Mouse (Mus musculus) CH12.LX (cell line): Measurements from ENCODE around the gene Olfr676. TPM values are rescaled to one million over a fixed set of nuclear protein-coding genes. Genes with fewer than 3 reads are reported as not detected.
"Not testable (repeated sequence)": the region's sequence is repeated elsewhere in the genome, so short reads cannot be mapped to it uniquely, and the experiment has no call there.

Experiments
- DNase-seq: peaks from one replicate; pipeline ENCODE4 v3.0.0-alpha.2; 2013; ENCODE audit errors: extremely low read depth
- H3K27ac ChIP-seq: 2 replicates; pipeline ENCODE4 v1.5.1; 2012; ENCODE audit warnings: low read depth, mild to moderate bottlenecking, control low read depth, moderate library complexity; ENCODE audit not compliant: insufficient read depth
- H3K27me3 ChIP-seq: replicated peaks from 2 replicates; pipeline ENCODE3; 2012; ENCODE audit warnings: inconsistent platforms
- H3K36me3 ChIP-seq, 2 experiments: replicated peaks in 1 of 2; 2 replicates each; pipeline versions ENCODE3 to v1.6.1; 2012; ENCODE audit warnings: inconsistent platforms in 1 of 2, low read length in 1 of 2, mild to moderate bottlenecking in 1 of 2, mixed read lengths in 1 of 2, moderate library complexity in 1 of 2; ENCODE audit not compliant: control insufficient read depth in 1 of 2, insufficient read depth in 1 of 2
- H3K4me1 ChIP-seq, 2 experiments: 2 replicates each; pipeline ENCODE4 v1.6.1; 2012; ENCODE audit warnings: inconsistent platforms in 1 of 2, moderate library complexity in 1 of 2; ENCODE audit not compliant: insufficient read depth in 2 of 2, control insufficient read depth in 1 of 2
- H3K4me2 ChIP-seq: 2 replicates; pipeline ENCODE4 v1.6.1; 2012; ENCODE audit warnings: low read depth, mild to moderate bottlenecking, control low read depth; ENCODE audit not compliant: poor library complexity, insufficient read depth, severe bottlenecking
- H3K4me3 ChIP-seq, 3 experiments: fragments of 150-350 bp in 1 of 3; sonication (generic) in 1 of 3; replicated peaks in 1 of 3; 2 replicates each; pipeline versions ENCODE3 to v1.5.1; 2011 to 2012; ENCODE audit warnings: low read depth in 2 of 3, low read length in 2 of 3, mild to moderate bottlenecking in 2 of 3, moderate library complexity in 2 of 3, control low read depth in 1 of 3, improper control_type of control experiment in 1 of 3, inconsistent platforms in 1 of 3, mixed read lengths in 1 of 3; ENCODE audit not compliant: poor library complexity in 1 of 3
- H3K79me2 ChIP-seq: replicated peaks from 2 replicates; pipeline ENCODE4 v1.6.1; 2012; ENCODE audit warnings: mild to moderate bottlenecking, moderate library complexity; ENCODE audit not compliant: control insufficient read depth, poor library complexity, insufficient read depth, severe bottlenecking; ENCODE audit errors: extremely low read depth
- H3K9ac ChIP-seq: 2 replicates; pipeline ENCODE4 v1.6.1; 2012; ENCODE audit warnings: low read depth, mild to moderate bottlenecking, control low read depth, moderate library complexity; ENCODE audit not compliant: insufficient read depth
- H3K9me3 ChIP-seq: replicated peaks from 2 replicates; pipeline ENCODE3; 2012; ENCODE audit warnings: low read length, inconsistent platforms, mixed read lengths
- CTCF ChIP-seq, 2 experiments: IDR thresholded peaks in 1 of 2; conservative IDR thresholded peaks in 1 of 2; 2 replicates each; pipeline ENCODE4 v1.5.1; 2011 to 2012; ENCODE audit warnings: low read depth in 2 of 2, low read length in 2 of 2, improper control_type of control experiment in 1 of 2, inconsistent platforms in 1 of 2, mild to moderate bottlenecking in 1 of 2, moderate library complexity in 1 of 2
- E2F4 ChIP-seq: IDR thresholded peaks from 2 replicates; pipeline ENCODE4 v1.6.1; 2011; ENCODE audit warnings: low read depth, low read length, improper control_type of control experiment; ENCODE audit not compliant: insufficient replicate concordance
- ELF1 ChIP-seq: IDR thresholded peaks from 2 replicates; pipeline ENCODE4 v1.6.1; 2014; ENCODE audit warnings: low read depth, mild to moderate bottlenecking, inconsistent platforms, low read length, improper control_type of control experiment
- GABPA ChIP-seq: IDR thresholded peaks from 2 replicates; pipeline ENCODE4 v1.6.1; 2012; ENCODE audit warnings: low read depth, low read length, improper control_type of control experiment, inconsistent platforms; ENCODE audit not compliant: insufficient replicate concordance
- HCFC1 ChIP-seq: IDR thresholded peaks from 2 replicates; pipeline ENCODE4 v1.6.1; 2012; ENCODE audit warnings: low read depth, mild to moderate bottlenecking, inconsistent platforms, low read length, improper control_type of control experiment
- JUN ChIP-seq: IDR thresholded peaks from 2 replicates; pipeline ENCODE4 v1.6.1; 2011; ENCODE audit warnings: low read depth, mild to moderate bottlenecking, low read length, improper control_type of control experiment, moderate library complexity; ENCODE audit not compliant: insufficient read depth
- MAFK ChIP-seq: IDR thresholded peaks from 2 replicates; pipeline ENCODE4 v1.6.1; 2011; ENCODE audit warnings: low read length, improper control_type of control experiment; ENCODE audit not compliant: insufficient replicate concordance
- MAZ ChIP-seq: IDR thresholded peaks from 2 replicates; pipeline ENCODE4 v1.6.1; 2012; ENCODE audit warnings: low read depth, mild to moderate bottlenecking, inconsistent platforms, low read length, improper control_type of control experiment, moderate library complexity
- NRF1 ChIP-seq: IDR thresholded peaks from 2 replicates; pipeline ENCODE4 v1.6.1; 2014; ENCODE audit warnings: low read depth, mild to moderate bottlenecking, inconsistent platforms, low read length, improper control_type of control experiment, moderate library complexity
- RAD21 ChIP-seq: IDR thresholded peaks from 2 replicates; pipeline ENCODE4 v1.6.1; 2011; ENCODE audit warnings: low read depth, mild to moderate bottlenecking, low read length, improper control_type of control experiment, moderate library complexity
- SMC3 ChIP-seq: IDR thresholded peaks from 2 replicates; pipeline ENCODE4 v1.6.1; 2011; ENCODE audit warnings: low read depth, low read length, improper control_type of control experiment
- TBP ChIP-seq: conservative IDR thresholded peaks from 2 replicates; pipeline ENCODE4 v1.6.1; 2011; ENCODE audit warnings: low read depth, low read length, improper control_type of control experiment
- USF2 ChIP-seq: conservative IDR thresholded peaks from 2 replicates; pipeline ENCODE4 v1.6.1; 2011; ENCODE audit warnings: low read depth, low read length, improper control_type of control experiment
- ZNF384 ChIP-seq: IDR thresholded peaks from 2 replicates; pipeline ENCODE4 v1.6.1; 2012; ENCODE audit warnings: low read depth, low read length, improper control_type of control experiment, inconsistent platforms
- dilution Hi-C: fragments of 300-500 bp; cut with MboI; formaldehyde crosslinking; loops from 2 replicates; pipeline ENCODE4 v1.14.3; 2020; ENCODE audit warnings: low sequenced_read_pairs; ENCODE audit not compliant: extremely low pct_unique_long_range_greater_than_20kb, extremely low pct_ligation_motif_present
- in situ Hi-C: fragments of 300-500 bp; cut with MboI; formaldehyde crosslinking; loops from 3 replicates; pipeline ENCODE4 v1.14.3; 2019; ENCODE audit warnings: low sequenced_read_pairs, low pct_ligation_motif_present, low pct_unique_long_range_greater_than_20kb, mixed read lengths
- polyA plus RNA-seq: library from polyadenylated mRNA; unstranded; fragments of >175 nt; gene quantifications from 2 replicates; pipeline ENCODE4 v1.2.1, GENCODE M21; 2012; ENCODE audit warnings: low read depth; ENCODE audit not compliant: insufficient read length
- total RNA-seq, 2 experiments: library from RNA; depleted of rRNA; stranded (reverse); fragments of 300-350 nt in 1 of 2; fragments of >200 nt in 1 of 2; gene quantifications; 2 replicates each; pipeline ENCODE4 v1.2.3; 2012 to 2014

Gene Olfr676
- total and polyA plus RNA-seq, 3 experiments = not detected

DNA sequence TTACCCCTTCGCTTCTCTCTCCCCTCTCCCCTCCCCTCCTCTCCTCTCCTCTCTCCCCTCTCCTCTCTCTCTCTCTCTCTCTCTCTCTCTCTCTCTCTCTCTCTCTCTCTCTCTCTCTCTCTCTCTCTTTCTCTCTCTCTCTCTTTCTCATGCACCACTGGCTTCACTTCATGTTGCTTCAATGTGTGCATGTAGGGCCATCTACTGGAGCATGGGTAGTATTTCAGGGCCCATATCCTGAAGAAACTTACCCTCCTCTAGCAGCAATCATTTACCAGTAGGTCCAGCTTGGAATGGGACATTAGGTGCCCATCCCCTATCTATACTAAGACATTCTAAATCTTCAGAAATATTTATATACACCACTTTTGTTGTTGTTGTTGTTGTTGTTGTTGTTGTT lies 10.0 kb upstream of the Olfr676 start:
- Histone ChIP-seq H3K9me3 (no peaks in the 10 kb centered on the region), H3K79me2 (no peaks in the 10 kb centered on the region), H3K36me3 (no peaks in the 10 kb centered on the region), H3K27ac (no peak overlapping the region), H3K9ac (no peak overlapping the region), H3K4me1 (no peaks in the 10 kb centered on the region), H3K4me2 (no peak overlapping the region), H3K27me3 (no peaks in the 10 kb centered on the region), H3K4me3 (no peak overlapping the region)
- peak; percentile 52 for DNase-seq
- TF ChIP-seq GABPA (no peak), ZNF384 (no peak), MAZ (no peak), RAD21 (peak; percentile 59), TBP (no peak), E2F4 (no peak), HCFC1 (no peak), CTCF (conservative IDR thresholded peaks at IDR 0.05 in 1 of 2, IDR thresholded peaks at IDR 0.05 in 1 of 2; ENCODE audit: low read depth in 2 of 2, low read length in 2 of 2) (peak; percentile 17 to 55; a peak in 2 of 4 replicates), JUN (no peak), MAFK (no peak), NRF1 (no peak), SMC3 (peak; percentile 30; the same call in 1 of the 2 replicates)
- in situ Hi-C loops (no loop called here), dilution Hi-C loops (no loop called here)

DNA sequence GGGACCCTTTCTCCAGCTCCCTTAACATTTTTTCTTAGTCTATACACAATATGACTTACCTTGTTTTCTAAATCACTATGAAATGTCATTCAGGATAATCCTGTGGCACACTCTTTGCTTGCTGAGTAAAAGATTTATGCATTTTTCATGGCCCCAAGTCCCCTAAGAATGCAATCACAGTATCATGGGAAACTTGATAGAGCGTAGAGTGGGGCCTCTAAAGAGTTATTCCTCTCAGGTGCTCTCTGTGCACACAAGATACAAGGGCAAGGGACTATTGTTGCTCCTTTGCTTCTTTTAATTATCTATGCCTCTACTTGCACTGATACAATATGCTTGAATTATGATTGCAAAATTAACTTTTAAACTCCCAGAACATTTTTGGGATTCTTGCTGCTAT lies 4.1 kb upstream of the Olfr676 start, which contains the start of gene Olfr675:
Gene Olfr675 (minus strand): TSS at position 101 of the 400 bp plus-strand sequence.
- no peaks in the 10 kb centered on the region for H3K9me3 ChIP-seq
- no peaks in the 10 kb centered on the region for H3K27me3 ChIP-seq
- TF ChIP-seq SMC3 = no peak
- TF ChIP-seq USF2 = no peak
- no peak for TF ChIP-seq ELF1
- no peak for TF ChIP-seq HCFC1
- TF ChIP-seq MAZ = no peak
- H3K4me3 ChIP-seq = no peak within 1 kb of the TSS
- H3K36me3 ChIP-seq = no peaks in the 10 kb centered on the region
- in situ Hi-C loops (no loop called here), dilution Hi-C loops (no loop called here)
- DNase-seq = no peak
- H3K4me2 ChIP-seq = no peak within 1 kb of the TSS
- no peak within 1 kb of the TSS for H3K27ac ChIP-seq
- H3K79me2 ChIP-seq = no peaks in the 10 kb centered on the region
- no peaks in the 10 kb centered on the region for H3K4me1 ChIP-seq
- no peak within 1 kb of the TSS for H3K9ac ChIP-seq

DNA sequence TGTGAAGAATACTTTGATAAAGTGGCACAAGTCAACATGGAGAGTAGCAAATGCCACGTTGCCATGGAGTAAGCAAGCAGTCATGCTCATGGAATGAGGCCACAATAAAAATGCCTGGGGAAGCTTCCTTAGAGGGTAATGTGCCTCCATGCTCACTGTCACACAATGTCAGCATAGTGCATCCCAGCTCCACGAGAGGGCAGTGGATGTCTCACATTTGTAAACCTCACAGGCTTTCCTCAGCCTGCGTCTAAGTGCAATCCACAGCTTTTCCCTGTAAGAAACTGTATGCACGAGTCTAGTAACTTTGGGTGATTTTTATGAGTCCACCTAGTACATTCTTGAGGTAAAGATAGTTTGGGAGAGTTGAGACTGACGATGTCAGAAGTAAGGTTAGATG lies 1.3 kb downstream of the Olfr676 start:
- H3K9ac ChIP-seq, in situ Hi-C loops, H3K27me3 ChIP-seq, H3K4me3 ChIP-seq, H3K4me1 ChIP-seq, H3K36me3 ChIP-seq, H3K4me2 ChIP-seq, H3K79me2 ChIP-seq, H3K27ac ChIP-seq, H3K9me3 ChIP-seq, dilution Hi-C loops: not testable (repeated sequence)
- DNase-seq = peak; percentile 3
- TF ChIP-seq CTCF (conservative IDR thresholded peaks at IDR 0.05 in 1 of 2, IDR thresholded peaks at IDR 0.05 in 1 of 2; ENCODE audit: low read depth in 2 of 2, low read length in 2 of 2) = peak in 1 of 2 experiments; percentile 40; a peak in 2 of 4 replicates
- TF ChIP-seq SMC3 = peak; percentile 16; the same call in 1 of the 2 replicates
- peak; percentile 19 for TF ChIP-seq RAD21
